Mouse (Mus musculus): Measurements from ENCODE around the gene Rac3.

DNA sequence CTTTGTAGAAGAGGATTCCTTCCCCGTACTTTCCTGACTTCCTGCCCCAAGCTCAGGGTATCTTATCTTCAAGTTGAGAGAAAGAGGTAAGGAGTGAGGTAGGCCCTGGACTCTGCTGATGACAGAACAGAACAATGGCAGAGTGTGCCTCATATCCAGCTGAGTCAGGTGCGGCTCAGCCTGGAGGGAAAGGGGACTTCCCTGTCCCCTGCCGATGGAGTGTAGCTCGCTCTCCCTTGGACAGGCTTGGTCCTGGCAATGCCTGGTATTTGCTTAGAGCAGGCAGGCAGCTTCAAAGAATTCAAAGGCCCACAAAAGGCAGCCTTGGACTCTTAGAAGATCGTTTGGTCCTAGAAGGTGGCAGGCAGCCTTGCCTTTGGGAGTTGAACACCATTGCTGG, 15.2 kb upstream of the Rac3 start:
- TF ChIP-seq CTCF (IDR thresholded peaks at IDR 0.05), result no peak
- TF ChIP-seq POLR2A (IDR thresholded peaks at IDR 0.05; ENCODE audit: insufficient read depth, low read depth, low read length), result no peak
- no peak for TF ChIP-seq EP300 (IDR thresholded peaks at IDR 0.05; ENCODE audit: insufficient read depth, low read depth, low read length)
